Mouse (Mus musculus) E14TG2a.4 (cell line): ENCODE measurements at regions not wholly inside any gene's neighbourhood (a gene's known extent, or its start where the extent isn't known, plus 50 kb on each side); places are given as distances from the start of the nearest gene placed in this dataset.

Experiments
- CTCF ChIP-seq: conservative IDR thresholded peaks from 2 replicates; pipeline ENCODE4 v1.5.1; 2014; ENCODE audit warnings: low read length
- NANOG ChIP-seq: IDR thresholded peaks from 2 replicates; pipeline ENCODE4 v1.6.1; 2014; ENCODE audit warnings: borderline replicate concordance, low read length, mixed read lengths
- POU5F1 ChIP-seq: IDR thresholded peaks from 2 replicates; pipeline ENCODE4 v1.6.1; 2014; ENCODE audit warnings: low read length, borderline replicate concordance

DNA sequence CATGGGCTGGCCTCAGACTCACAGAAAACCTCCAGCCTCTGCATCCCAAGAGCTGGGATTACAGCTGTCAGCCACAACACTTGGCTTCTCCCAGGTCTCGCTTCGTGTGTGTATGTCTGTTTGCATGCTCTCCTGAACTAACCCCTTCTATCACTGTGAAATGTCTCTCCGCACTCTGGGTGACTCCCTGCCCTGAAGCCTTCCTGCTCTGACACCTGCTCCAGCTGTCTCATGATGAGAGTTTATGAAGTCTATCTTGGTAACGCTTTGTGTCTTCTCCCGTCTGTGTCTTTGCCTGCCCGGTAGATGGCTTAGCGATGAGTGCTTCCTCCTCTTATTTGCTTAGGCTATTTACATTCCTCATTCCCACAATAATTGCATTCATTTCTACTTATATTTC is 133.0 kb downstream of the Ndufa10 start:
- TF ChIP-seq CTCF (no peak), NANOG (no peak), POU5F1 (no peak)
